Mouse (Mus musculus) lung, embryonic 16.5 days (tissue): ENCODE data around the gene Cox6a1. TPM values are rescaled to one million over a fixed set of nuclear protein-coding genes. Genes with fewer than 3 reads are reported as not detected.
A peak's percentile ranks its signal among the peaks of the same experiment; 100 is the strongest.

Source experiments
- ATAC-seq: fragments of 200-750 bp; cut with Nextera tagmentation; 2 replicates; pipeline ENCODE4 v1.8.0; 2017; ENCODE audit warnings: low read depth, mild to moderate bottlenecking, moderate library complexity
- H3K27ac ChIP-seq: fragments of 300-500 bp; sonication (generic); 2 replicates; pipeline ENCODE4 v1.5.1; 2014; ENCODE audit warnings: mild to moderate bottlenecking, control low read depth, low read length
- H3K27me3 ChIP-seq: fragments of 300-500 bp; sonication (generic); 2 replicates; pipeline ENCODE4 v1.6.1; 2014; ENCODE audit warnings: low read depth, low read length, mixed read lengths; ENCODE audit not compliant: control insufficient read depth, insufficient read depth
- H3K36me3 ChIP-seq: fragments of 300-500 bp; sonication (generic); 2 replicates; pipeline ENCODE4 v1.6.1; 2014; ENCODE audit warnings: low read length; ENCODE audit not compliant: control insufficient read depth, insufficient read depth
- H3K4me1 ChIP-seq: fragments of 300-500 bp; sonication (generic); replicated peaks from 2 replicates; pipeline ENCODE4 v1.6.1; 2014; ENCODE audit warnings: low read length, mixed read lengths; ENCODE audit not compliant: control insufficient read depth, insufficient read depth
- H3K4me2 ChIP-seq: fragments of 300-500 bp; sonication (generic); 2 replicates; pipeline ENCODE4 v1.6.1; 2014; ENCODE audit warnings: low read depth, low read length, control low read depth
- H3K4me3 ChIP-seq: fragments of 300-500 bp; sonication (generic); 2 replicates; pipeline ENCODE4 v1.5.1; 2014; ENCODE audit warnings: mild to moderate bottlenecking, low read length, control low read depth
- H3K9ac ChIP-seq: fragments of 300-500 bp; sonication (generic); 2 replicates; pipeline ENCODE4 v1.6.1; 2014; ENCODE audit warnings: low read length, control low read depth
- H3K9me3 ChIP-seq: fragments of 300-500 bp; sonication (generic); 2 replicates; pipeline ENCODE4 v1.6.1; 2016; ENCODE audit warnings: low read length; ENCODE audit not compliant: control insufficient read depth
- WGBS: fragments of 180-500 bp; shearing (Covaris S2); extraction: QIAGEN DNeasy Blood & Tissue Kit; methylation state at CpG from one replicate; pipeline ENCODE4 v1.1.7; 2014; 5-methylcytosine and 5-hydroxymethylcytosine counted together
- polyA plus RNA-seq: library from polyadenylated mRNA; unstranded; fragments of >200 nt; fragmentation: Nextera tagmentation; extraction: Ambion mirVana; gene quantifications from 2 replicates; pipeline ENCODE4 v1.2.1, GENCODE M21; 2015

The Cox6a1 gene
- polyA plus RNA-seq, 1 experiment from 2014 or later: 937 TPM

GRCm38 (mm10) chr5:115374204-115374820 lies 25.5 kb upstream of the Cox6a1 start:
- ATAC-seq: no peak
- no peak overlapping the region for H3K27ac ChIP-seq
- H3K9ac ChIP-seq: peak overlapping the region; percentile 47; the same call in 1 of the 2 replicates
- peaks cover 2% of the 10 kb centered on the region; the same call in 1 of the 2 replicates for H3K27me3 ChIP-seq
- no peaks in the 10 kb centered on the region for H3K4me1 ChIP-seq
- peak overlapping the region; percentile 33 for H3K4me3 ChIP-seq
- no peaks in the 10 kb centered on the region for H3K36me3 ChIP-seq
- 20% methylated on average over 11 of the region's 11 CpGs for WGBS
- peak overlapping the region; percentile 53 for H3K4me2 ChIP-seq
- H3K9me3 ChIP-seq: no peaks in the 10 kb centered on the region

DNA sequence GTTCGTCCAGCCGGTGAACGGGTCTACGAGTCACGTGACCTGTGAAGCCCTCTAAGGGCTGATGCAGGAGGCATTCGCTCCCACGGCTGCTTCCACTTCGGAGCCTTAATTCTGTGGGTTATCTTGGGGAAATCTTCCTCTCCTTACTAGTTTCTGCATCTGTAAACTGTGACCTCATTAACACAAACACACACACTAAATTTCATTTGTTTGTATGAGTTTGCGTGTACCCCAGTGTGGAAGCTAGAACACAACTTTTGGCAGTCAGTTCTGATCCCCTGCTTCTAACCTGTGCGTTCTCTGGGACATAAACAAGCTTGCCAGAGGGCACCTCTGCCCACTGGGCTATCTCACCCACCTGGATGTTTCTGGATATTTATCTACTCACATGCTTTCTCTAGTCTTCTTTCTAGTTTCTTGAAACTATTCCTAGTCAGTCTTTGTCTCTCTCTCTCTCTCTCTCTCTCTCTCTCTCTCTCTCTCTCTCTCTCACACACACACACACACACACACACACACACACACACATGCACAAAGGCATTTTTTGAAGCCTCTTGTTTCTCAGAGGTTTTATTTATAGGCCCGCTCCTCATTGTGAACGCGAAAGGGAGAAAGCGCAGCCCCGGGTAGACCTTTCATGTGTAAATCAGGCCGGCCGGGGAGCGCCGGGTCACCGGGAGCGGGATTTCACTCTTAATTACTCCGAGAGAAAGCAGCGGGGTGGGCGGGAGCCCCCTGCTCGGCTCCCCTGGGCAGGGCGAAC lies 24.8 kb upstream of the Cox6a1 start:
- H3K9ac ChIP-seq: peak overlapping the region; percentile 47; the same call in 1 of the 2 replicates
- peak overlapping the region; percentile 53 for H3K4me2 ChIP-seq
- WGBS: 23% methylated on average over 26 of the region's 26 CpGs
- no peaks in the 10 kb centered on the region for H3K9me3 ChIP-seq
- peaks cover 2% of the 10 kb centered on the region; the same call in 1 of the 2 replicates for H3K27me3 ChIP-seq
- no peak for ATAC-seq
- H3K27ac ChIP-seq: no peak overlapping the region
- H3K4me1 ChIP-seq: no peaks in the 10 kb centered on the region
- H3K36me3 ChIP-seq: no peaks in the 10 kb centered on the region
- peak overlapping the region; percentile 33 for H3K4me3 ChIP-seq

DNA sequence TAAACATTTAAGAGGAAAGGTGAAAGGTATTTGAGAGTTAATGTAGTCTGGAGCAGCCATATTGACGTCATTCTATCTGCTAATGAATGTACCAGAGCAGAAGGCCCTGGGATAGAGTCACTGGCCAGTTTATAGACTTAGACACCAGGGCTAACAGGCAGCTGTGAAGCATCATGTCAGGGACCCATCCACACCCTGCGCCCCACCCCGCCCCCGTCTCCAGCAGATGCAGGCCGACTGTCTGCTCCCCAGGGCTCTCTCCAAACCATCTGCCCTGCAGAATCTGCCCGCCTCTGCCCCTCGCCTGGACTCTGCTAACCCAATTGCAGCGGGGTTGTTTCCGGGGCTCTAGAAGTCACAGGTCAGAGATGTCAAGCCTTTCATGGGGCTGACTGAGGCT lies 23.0 kb upstream of the Cox6a1 start:
- 32% methylated on average over 9 of the region's 9 CpGs for WGBS

DNA sequence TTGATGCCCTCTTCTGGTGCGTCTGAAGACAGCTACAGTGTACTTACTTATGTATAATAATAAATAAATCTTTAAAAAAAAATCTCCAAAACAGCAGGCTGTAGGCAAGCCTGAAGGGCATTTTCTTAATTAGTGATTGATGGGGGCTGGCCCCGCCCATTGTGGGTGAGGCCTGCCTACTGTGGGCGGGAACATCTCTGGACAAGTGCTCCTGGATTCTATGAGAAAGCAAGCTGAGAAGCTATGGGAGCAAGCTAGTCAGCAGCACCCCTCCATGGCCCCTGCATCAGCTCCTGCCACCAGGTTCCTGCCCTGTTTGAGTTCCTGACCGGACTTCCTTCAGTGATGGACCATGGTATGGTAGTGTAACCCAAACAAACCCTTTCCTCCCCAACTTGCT lies 16.0 kb upstream of the Cox6a1 start:
- H3K4me1 ChIP-seq: no peaks in the 10 kb centered on the region
- no peak overlapping the region for H3K4me3 ChIP-seq
- H3K27ac ChIP-seq: no peak overlapping the region
- no peaks in the 10 kb centered on the region for H3K36me3 ChIP-seq
- H3K27me3 ChIP-seq: no peaks in the 10 kb centered on the region
- ATAC-seq: no peak
- H3K9ac ChIP-seq: no peak overlapping the region
- WGBS: 78% methylated on average over 4 of the region's 4 CpGs
- H3K4me2 ChIP-seq: no peak overlapping the region
- no peaks in the 10 kb centered on the region for H3K9me3 ChIP-seq

More for the DNA sequence above, 23.0 kb upstream of the Cox6a1 start:
- Histone ChIP-seq H3K4me1 (no peaks in the 10 kb centered on the region), H3K4me3 (no peak overlapping the region), H3K27ac (no peak overlapping the region), H3K27me3 (peaks cover 2% of the 10 kb centered on the region; the same call in 1 of the 2 replicates), H3K9me3 (no peaks in the 10 kb centered on the region), H3K4me2 (no peak overlapping the region), H3K9ac (no peak overlapping the region), H3K36me3 (no peaks in the 10 kb centered on the region)
- ATAC-seq: no peak

DNA sequence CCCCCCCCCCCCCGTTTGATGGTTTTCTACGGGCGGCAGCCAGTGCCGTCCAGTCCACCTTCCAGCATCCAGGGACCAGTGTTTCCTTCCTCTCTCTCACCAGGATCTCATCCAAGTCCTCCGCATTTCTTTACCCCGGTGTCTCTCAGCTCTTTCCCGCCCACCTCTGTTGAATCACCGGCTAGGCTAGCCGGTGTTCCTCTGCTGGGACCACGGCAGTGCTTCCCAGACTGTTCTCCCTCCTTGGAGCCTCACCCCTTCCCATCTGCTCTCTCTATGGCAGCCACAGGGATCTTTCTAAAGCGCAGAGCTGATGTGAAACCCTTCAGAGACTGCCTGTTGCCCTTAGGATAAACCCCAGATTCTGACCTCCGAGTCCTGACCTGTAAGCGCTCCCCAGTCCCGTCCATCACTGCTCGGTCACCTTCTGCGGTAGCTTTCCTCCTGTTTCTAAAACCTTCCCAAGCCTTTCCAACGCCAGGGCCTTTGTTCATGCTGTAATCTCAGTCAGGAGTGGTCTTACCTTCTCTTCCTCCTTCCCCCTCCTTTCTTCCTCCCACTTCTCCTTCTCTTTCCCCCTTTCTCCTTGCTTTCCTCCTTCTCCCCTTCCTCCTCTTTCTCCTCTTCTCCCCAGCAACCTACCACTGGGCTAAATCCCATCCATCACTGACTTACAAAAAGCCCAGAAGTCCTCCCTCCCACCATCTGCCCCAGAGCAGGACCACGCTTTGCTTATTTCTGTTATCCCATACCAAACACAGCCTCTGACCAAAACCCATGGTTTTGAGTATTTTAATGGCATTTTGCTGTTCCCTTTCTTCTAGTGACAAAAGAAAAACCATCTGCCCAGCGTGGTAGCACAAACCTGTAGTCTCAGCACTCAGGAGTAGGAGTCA lies 14.3 kb upstream of the Cox6a1 start:
- Histone ChIP-seq H3K9me3 (no peaks in the 10 kb centered on the region), H3K27ac (no peak overlapping the region), H3K36me3 (no peaks in the 10 kb centered on the region), H3K9ac (no peak overlapping the region), H3K4me1 (no peaks in the 10 kb centered on the region), H3K4me3 (no peak overlapping the region), H3K4me2 (no peak overlapping the region), H3K27me3 (no peaks in the 10 kb centered on the region)
- 14% methylated on average over 19 of the region's 19 CpGs for WGBS
- ATAC-seq: no peak

GRCm38 (mm10) chr5:115362216-115362615 lies 13.4 kb upstream of the Cox6a1 start:
- Histone ChIP-seq H3K4me1 (no peaks in the 10 kb centered on the region), H3K27ac (no peak overlapping the region), H3K9me3 (no peaks in the 10 kb centered on the region), H3K4me3 (no peak overlapping the region), H3K4me2 (no peak overlapping the region), H3K36me3 (no peaks in the 10 kb centered on the region), H3K9ac (no peak overlapping the region), H3K27me3 (no peaks in the 10 kb centered on the region)
- WGBS: 36% methylated on average over 7 of the region's 7 CpGs
- no peak for ATAC-seq

- no peak overlapping the region for H3K27ac ChIP-seq
- no peak overlapping the region for H3K4me2 ChIP-seq
Measured at GRCm38 (mm10) chr5:115359851-115360372, 11.1 kb upstream of the Cox6a1 start.

GRCm38 (mm10) chr5:115359438-115359837 lies 10.7 kb upstream of the Cox6a1 start:
- H3K9me3 ChIP-seq: no peaks in the 10 kb centered on the region
- no peaks in the 10 kb centered on the region for H3K27me3 ChIP-seq
- no peak overlapping the region for H3K9ac ChIP-seq
- no peaks in the 10 kb centered on the region for H3K4me1 ChIP-seq
- no peak overlapping the region for H3K4me2 ChIP-seq
- no peak for ATAC-seq
- H3K27ac ChIP-seq: no peak overlapping the region
- 83% methylated on average over 8 of the region's 8 CpGs for WGBS
- no peaks in the 10 kb centered on the region for H3K36me3 ChIP-seq
- H3K4me3 ChIP-seq: no peak overlapping the region

More at GRCm38 (mm10) chr5:115359851-115360372, 11.1 kb upstream of the Cox6a1 start:
- WGBS: 47% methylated on average over 5 of the region's 5 CpGs
- Histone ChIP-seq H3K27me3 (no peaks in the 10 kb centered on the region), H3K9ac (no peak overlapping the region), H3K9me3 (no peaks in the 10 kb centered on the region), H3K4me1 (no peaks in the 10 kb centered on the region), H3K36me3 (no peaks in the 10 kb centered on the region), H3K4me3 (no peak overlapping the region)
- no peak for ATAC-seq
